Mouse (Mus musculus) forelimb bud, embryonic 11.5 days (tissue): ENCODE measurements at regions not wholly inside any gene's neighbourhood (a gene's known extent, or its start where the extent isn't known, plus 50 kb on each side); places are given as distances from the start of the nearest gene placed in this dataset.

ENCODE experiments used
- DNase-seq: peaks from one replicate; pipeline ENCODE4 v3.0.0-alpha.2; 2012; ENCODE audit warnings: low read depth, low spot score

DNA sequence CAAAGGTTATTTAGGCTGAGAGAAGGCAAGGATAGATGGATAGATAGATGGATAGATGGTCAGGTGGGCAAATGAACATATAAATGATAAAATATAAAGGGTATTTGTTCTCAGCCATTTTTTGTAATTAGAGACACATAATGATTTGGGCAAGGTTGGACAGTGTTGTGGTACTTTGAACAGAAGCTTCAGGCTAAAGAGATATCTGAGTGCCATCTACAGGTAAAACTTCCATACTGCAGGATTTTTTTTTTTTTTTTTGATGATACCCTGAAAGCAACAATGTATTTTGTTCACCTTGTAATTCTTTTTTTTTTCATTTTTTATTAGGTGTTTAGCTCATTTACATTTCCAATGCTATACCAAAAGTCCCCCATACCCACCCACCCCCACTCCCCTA is 110.1 kb upstream of the Trabd2b start:
- DNase-seq, result no peak

DNA sequence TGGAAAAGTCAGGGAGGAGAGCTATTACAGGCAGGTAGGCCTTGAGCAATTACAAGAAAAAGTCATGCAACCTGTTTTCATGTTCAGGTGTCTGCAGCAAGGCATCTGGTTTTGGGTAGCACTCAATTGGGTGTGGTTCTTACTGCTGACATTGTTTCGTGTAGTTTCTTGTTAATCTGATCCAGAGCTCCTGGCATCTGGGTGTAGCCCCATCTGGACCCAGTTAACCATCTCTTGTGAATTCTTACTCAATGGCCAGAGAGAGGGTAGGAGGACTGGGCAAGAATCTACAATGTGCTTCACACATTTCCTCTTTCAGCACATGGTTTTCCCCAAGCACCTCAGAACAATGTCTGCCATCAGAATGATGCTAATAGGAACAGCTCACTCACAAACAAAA is 108.0 kb upstream of the Trabd2b start:
- DNase-seq, result peak; percentile 65

DNA sequence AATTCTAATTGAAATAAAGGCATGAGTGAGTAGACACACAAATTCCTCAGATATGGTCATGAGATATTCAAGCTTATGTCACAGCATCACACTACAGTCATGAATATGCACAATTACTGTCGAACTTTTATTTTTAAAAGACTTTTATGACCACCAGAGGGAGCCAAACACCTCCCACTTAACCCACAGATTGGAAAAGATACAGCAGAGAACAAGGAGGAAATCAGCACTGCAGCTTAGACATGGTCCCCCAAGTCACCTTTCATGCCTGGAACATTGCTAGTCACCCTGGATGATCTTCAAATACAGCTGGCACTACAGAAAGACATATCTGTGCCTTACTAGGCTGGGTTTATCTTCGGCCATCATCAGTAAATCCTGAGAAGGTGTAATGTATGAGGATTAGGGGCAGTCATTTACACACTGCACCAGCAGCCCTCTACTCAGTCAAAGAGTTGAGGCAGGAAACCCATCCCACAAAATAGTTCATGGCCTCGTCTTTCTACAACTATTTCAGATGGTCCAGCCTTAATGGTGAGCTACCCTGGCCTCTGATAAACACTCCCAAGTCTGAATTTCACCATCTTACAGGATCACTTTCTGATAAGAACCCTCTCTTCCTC is 106.0 kb upstream of the Trabd2b start:
- DNase-seq, result peak; percentile 44

DNA sequence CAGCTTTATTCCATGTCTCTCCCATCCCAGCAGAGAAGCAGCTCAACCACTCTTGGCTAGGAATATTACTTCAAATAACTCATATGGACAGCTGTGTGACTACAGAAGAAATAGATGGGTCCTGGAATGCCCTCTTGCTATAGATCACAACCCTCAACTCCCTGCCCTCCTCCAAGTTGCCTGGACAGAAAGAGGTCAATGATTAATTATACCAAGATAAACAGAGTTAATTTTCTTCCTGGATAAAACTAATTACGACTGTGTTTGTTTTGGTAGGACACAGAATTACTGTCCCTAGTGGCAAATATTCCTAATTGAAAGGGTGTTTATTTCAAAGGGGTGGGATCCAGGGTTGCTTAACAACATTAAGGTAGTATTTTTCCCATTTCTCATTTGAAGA is 101.9 kb upstream of the Trabd2b start:
- DNase-seq, result no peak

DNA sequence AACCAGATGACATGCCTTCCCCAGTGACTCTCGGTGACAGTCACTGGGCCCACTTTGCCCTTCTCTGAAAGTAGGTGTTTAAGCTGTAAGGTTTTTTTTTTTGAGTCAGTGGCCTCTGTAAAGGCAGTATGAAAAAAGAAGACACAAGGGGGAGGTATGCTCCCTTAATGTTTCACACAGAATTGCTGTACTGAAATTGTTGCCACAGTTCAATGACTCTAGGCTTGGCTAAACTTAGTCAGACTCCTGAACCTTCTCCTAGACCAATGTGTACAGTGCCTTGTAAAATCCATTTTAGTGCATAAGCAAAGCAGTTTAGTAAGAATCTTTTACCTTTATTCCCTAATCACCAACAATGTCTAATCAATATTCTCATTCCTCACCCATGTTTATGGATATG is 99.0 kb upstream of the Trabd2b start:
- DNase-seq, result no peak

DNA sequence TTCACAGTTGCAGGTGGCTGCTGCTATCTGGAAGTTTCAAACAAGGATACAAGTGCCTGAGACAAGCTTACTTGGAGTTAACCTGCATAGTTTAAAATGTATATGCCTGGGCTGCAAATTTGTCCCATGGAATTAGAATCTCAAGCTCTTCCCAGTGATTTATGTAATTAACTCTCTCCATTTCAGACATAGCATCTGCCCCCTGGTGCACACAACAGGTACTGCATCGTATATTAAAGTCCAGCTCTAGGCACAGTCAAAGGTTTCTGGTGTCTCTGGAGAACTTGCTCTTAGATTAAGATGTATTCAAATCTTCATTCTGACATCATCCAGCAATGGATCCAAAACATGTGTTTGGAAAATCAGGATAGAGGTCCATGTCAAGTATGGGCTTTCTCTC is 98.0 kb upstream of the Trabd2b start:
- peak; percentile 44 for DNase-seq

DNA sequence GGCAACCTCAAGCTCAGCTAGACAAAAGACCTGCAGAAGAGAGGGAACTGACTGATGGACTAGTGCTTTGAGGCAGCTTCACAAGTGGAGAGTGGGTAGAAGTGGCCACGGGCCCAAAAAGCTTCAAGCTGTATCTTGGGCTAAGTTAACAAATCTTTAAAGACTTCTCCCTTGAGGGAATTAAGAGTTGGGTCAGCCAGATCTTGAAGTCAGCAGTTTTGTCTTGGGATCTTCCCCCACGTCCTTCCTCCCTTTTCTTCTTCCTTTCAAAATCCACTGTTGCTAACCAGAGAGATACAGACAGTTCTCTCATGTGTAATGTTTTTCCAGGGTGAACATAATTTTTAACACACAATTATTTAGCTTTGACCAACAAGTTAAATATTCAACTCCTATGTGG is 91.5 kb upstream of the Trabd2b start:
- DNase-seq, result no peak

DNA sequence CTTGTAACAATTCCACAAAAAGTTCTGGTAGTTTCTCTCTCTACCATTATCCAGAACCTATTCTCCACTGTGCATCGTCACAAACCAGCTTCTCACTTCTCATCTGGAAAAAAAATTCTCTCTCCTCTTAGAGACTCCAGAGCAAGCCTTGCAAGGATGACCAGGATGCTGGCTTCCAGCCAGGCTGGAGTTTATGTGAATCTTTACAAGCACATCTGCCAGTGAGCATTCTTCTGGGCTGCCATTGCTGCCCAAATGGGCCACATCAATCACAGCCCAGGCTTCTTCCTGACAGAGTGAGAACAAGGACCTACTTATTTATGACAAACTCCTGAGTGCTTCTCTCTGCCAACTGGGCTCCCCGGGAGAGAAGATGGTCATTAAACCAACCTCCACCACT is 91.0 kb upstream of the Trabd2b start:
- DNase-seq, result peak; percentile 17

DNA sequence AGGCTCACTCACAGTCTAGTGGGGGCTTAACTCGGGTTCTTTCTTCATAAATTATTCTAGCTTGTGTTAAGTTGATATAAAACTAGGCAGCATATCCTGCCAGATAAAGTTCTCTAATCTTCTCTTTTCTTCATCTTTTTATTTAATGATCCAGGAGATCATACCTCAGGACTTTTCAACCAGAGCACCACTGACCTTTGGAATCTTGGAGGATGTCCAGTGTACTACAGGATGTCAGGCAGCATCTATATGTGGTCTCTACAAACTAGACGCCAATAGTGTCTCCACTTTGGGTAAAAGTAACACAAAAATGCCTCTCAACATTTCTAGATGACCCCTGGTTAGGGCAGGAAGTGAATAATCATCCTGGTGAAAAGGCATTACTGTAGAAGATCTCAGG is 89.4 kb upstream of the Trabd2b start:
- no peak for DNase-seq

DNA sequence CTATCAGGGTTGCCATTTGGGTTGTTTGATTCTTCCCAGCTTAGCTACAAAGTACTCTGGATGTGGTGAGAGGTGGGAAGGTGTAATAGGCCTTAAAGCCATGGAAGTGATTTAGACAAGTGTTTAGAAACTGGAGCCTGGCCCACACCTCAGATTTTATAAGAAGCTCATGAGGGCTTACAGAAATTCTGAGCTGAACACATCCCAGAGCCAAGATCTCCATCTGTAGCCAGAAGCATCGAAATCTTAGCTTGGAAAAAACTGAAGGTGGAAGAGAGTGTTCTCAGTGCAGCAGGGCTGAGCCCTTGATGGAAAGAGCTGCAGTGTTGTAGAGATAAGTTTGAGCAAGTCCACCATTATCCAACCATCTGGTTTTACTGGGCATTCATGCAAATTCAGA is 86.4 kb upstream of the Trabd2b start:
- no peak for DNase-seq

DNA sequence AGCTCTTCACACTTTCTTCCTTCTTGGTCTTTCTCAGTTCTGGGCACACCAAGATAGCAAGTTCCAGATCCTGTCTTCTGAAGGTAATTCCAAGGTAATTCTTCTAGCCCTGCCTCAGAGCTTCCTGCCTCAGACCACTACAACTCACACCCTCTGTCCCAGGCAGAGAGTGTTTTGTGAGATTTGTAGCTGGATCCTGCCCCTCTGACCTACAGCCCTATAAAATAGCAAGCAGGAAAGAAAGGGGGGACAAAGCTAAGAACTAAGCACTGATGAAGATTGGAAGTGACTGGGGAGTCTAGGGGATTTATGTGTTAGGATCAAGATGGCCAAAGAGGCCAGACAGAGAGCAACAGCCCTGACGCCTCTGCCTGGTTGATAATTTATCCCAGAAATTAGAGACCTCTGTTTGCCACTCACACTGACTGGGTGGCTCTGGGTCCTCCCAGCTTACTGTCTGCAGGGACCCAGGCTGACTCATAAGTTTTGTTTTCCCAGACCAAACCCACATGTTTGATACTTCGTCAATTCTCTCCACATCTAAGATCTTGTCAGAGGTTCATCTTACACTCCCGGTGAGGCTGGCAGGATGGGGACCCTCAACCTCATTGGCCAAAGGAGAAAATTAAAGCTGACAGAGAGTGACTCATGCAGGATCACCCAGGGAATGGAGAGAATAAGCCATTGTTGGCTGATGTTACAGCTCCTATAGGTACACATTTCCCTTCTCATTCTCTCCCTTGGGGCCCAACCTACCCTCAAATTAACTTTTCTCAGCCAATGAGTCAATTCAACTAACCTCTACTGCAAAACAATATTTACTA is 84.8 kb upstream of the Trabd2b start:
- no peak for DNase-seq

DNA sequence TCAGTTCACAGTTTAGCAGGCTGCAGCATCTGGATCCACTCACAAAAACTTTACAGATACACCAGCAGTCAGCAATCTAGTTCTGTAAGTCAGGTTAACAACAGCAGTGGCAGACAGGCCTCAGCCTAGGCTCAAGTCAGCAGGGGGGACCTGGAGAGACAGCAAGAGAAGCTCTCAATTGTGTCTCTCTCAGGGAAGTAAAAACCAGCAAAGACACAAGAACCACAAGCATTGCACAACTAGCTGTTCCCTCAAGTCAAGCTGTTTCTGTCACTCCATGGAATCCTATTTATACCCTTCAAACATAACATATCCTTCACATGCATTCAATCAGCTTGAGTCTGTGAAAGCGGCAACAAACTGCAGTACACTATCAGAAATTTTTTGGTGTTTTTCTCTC is 76.5 kb upstream of the Trabd2b start:
- DNase-seq, result no peak

DNA sequence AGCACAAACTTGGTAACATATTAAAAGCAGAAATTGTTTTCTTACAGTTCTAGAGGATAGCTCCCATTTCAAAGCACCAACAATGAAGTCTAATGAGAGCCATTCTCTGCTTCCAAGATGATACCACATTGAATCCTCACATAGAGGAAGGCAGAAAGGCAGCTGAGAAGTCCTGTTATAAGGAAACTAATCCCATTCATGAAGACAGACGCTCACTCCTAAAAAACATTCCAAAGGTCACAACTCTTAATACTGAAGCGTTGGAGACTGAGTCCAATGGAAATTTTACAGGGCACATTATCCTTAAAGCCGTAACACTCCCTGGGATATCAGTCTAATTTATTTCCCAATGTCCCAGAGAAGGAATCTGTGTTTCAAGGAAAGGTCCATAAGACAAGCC is 75.4 kb upstream of the Trabd2b start:
- DNase-seq, result no peak

DNA sequence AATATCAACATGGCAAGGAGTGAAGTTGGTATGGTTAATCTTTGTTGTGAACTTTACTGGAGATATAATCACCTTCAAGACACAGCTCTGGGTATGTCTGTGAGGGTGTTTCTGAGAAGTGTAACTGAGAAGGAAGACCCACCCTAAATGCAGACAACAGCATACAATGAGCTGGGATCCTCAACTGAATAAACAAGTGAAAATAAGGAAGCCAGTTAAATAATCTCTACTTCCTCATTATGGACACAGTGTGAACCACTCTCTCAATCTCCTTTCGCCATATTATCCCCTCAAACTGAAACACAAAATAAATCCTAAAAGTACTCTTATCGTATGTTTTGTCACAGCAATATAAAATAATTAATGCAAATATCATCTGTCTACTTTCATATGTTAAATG is 71.7 kb upstream of the Trabd2b start:
- no peak for DNase-seq

DNA sequence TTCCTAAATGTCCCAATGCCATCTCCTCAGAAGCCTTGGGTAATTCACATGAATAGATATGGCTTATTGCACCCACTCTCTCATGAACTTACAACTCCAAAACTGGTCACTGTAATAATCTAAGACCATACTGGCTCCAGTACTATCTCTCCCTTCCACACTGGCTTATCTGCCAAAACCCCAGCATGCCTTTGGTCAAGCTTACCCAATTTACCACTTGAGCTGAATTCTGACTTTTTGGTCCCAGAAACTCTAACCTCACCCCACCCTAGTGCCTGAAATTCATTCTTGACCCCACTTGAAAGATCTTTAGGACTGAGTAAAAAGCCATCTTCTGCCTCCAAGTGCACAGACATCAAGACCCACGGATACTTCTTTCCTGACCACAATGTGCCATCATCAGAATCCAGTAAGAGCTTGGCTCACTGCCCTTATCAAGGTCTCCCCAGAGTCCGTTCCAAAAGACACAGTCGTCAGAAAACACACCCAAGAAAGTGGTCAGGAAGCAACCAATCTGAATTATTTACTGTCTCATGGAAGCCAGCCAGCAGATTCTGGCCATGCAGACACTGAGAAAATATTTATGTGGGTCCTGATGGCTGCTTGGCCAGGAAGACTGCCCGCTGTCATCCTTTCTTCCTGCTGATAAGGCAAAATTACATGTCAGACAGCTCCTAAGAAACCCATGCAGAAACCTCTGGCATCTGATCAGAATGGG is 70.3 kb upstream of the Trabd2b start:
- DNase-seq, result no peak

DNA sequence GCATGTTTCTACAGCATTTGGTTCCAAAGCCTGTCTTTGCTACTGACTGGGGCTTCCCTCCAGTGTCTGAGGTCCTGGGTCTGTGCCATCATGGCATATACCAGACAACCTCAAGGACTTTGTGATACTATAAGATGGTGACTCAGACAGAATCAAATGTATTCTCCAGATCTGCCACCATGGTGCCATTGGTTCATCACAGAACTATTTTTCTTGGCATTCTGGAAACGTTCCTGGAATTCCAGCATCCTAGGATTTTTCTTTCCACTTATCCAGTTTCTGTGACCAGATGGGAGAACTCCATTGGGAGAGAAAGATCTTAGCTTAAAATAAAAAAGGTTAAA is 69.8 kb upstream of the Trabd2b start:
- no peak for DNase-seq

DNA sequence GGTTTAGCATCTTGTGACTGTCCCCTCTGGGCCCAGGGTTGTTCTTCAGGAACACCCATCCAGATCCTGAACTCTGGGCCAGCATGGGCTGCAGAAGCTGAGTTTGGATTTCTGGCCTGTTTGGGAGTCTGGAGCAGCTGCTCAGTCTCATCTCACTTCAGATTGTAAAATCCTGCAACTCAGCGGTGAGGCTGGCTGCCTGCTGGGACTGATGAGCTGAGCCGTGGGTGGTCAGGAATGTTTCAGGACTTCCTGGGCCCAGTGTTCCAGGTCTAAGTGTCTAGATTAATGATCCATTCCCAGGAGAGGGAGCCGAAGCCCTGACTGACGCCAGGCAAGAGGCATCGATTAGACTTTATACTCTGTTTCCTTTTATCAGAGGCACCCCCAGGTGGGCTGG is 66.7 kb upstream of the Trabd2b start:
- DNase-seq, result no peak

DNA sequence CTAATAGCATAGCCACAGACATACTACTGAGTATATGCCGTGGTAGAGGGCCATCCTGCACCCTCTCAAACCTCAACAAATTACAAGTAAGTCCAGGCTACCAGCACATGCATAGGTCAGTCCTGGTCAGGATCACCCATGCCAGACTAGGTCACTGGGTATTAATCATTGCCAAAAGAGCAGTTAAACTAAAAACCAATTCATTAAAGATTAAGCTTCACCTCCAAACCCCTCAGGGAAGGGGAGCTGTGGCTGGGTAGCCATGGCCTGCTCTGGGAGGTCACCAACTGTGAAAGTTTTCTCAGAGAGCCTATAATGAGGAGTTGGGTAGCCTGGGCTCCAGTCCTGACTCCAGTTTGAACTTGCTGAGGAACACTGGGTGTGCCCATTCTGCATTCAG is 61.4 kb upstream of the Trabd2b start:
- DNase-seq, result no peak

DNA sequence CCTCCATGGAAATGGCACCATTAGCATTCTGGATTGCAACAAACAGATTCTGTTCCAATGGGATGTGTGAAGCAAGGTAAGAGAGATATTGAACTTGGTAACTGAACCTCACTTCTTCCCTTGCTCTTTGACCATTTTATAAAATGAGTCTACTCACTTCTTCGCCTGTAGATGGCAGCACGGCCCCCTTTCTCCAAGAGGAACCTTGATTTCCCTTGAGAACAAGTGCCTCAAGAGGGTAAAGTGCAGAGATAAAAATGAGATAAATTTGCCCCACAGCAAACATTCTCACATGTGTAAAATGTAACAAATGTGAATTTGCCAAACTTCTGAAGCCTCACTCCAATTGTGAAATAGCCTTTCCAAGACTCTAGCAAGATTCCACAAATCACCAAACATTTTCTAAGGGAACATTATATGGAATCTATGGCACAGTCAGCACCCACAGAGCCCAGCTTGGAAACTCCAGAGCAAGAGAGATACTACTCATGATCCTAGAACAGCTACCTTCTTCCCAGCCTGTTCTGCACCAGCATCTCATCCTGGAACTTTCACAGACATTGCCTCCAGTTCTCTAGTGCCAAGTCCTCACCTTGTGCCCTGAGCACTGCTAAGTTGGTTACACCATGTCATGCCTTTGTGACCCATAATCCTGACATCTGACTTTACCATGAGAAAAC is 60.3 kb upstream of the Trabd2b start:
- DNase-seq, result peak; percentile 30

DNA sequence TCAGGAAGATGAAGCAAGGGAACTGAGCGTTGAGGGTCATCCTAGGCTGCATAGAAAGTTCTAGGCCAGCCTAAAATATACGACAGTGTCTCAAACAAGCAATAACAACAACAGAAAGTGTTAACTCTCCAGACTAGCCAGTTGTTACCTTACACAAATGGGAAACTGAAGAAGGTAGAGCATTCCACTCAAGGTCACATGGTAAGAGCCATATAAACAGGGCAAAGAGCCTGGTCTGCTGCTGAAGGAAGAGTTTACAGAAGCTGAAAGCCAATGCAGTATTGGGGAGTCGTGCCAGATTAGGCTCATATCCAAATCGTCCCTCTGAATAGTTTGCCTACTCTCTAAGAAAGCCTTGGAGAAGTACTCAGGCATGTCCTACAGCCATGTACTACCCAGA is 59.6 kb upstream of the Trabd2b start:
- no peak for DNase-seq

DNA sequence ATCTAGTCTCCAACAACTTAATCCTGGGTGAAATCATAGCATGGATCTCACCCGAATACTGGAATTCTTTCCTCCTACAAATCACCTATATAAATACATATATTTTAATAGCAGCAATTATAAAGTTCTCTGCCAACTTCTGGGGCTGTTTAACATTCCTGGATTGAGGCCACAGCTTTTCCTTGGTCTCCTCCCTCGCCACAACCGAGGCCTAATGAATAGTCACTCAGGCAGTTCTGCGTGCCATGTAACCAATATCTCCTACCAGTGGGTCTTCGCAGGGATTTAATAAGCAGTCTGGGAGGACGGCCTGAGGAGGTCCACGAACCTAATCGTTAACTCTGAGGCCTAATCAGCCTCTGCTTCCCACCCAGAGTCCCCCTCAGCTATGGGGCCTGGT is 56.9 kb upstream of the Trabd2b start:
- no peak for DNase-seq

DNA sequence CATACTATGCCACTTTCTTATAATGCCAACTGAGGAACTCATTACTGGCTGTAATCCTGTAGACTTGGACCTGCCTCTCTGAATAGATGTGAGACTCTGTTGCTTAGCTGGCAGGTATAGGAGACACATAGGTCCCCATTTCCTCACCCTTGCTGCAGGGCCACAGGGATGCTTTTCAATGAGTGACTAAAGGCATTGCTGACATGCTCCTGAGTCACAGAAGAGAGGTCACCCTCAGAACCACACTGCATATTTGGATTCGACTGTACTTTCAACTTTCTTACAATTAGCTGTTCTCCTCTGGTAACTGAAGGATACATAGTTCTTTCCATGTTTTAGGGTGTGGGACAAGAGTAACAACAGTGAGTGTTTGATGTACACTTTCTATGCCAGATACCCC is 55.2 kb upstream of the Trabd2b start:
- no peak for DNase-seq

DNA sequence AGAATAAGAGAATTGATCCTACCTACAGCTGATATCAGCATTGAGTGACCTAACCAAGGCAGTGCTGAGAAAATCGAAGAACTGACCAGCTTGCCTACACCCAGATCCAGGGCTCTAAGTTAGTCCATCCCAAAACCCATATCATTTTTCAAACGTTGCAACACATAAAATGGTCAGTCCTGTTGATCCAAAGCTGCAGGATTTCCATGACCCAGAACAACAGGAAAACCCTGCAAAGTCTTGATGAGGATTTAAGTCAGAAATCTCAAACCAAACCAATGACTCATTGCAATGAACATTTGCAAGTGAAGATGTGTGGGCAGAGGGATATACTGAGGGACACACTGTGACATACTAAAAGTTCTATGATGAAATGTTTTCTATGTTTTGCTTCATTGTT is 53.5 kb upstream of the Trabd2b start:
- no peak for DNase-seq
